Mouse (Mus musculus): ENCODE results near the gene Angel1. TPM values are rescaled to one million over a fixed set of nuclear protein-coding genes. Genes with fewer than 3 reads are reported as not detected.

The Angel1 gene
- polyA plus RNA-seq, 2 experiments = 10.8 to 14.2 TPM

DNA sequence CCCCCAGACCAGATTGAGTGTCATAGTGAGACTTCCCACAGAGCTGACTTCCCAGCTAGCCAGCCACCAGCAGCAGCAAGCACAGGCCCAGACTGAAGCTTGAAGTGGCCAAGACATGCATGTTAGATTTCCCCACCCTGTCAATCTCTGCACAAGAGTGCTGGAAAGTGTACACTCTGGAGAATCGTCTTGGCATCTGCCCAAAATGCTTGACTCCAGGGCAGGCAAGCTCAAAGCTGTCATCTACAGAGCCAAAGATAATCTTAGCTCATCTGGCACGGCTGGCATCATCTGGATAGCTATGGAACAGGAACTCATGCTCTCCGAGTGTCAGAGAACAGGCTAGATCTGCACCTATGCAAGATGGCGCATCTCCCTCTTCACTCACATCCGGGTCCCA is 4.8 kb downstream of the Angel1 start:
- Histone ChIP-seq H3K9me3 (ENCODE audit: control insufficient read depth, low read length) (no peaks in the 10 kb centered on the region), H3K4me3 (replicated peaks; ENCODE audit: low read length) (no peak overlapping the region), H3K27me3 (ENCODE audit: control insufficient read depth, insufficient read depth, low read length) (no peaks in the 10 kb centered on the region), H3K9ac (ENCODE audit: low read depth, low read length, severe bottlenecking) (no peak overlapping the region), H3K4me2 (replicated peaks; ENCODE audit: low read depth, low read length, severe bottlenecking) (no peak overlapping the region), H3K4me1 (ENCODE audit: control insufficient read depth, insufficient read depth, low read length) (peaks cover 6% of the 10 kb centered on the region; the same call in 1 of the 2 replicates), H3K36me3 (ENCODE audit: control insufficient read depth, insufficient read depth, low read length) (peaks cover 8% of the 10 kb centered on the region; the same call in 1 of the 2 replicates), H3K27ac (replicated peaks; ENCODE audit: low read depth, low read length) (no peak overlapping the region)
- ATAC-seq (ENCODE audit: low FRiP score, low read depth) (no peak), DNase-seq (ENCODE audit: low spot score) (no peak)
- no peak for TF ChIP-seq POLR2A (IDR thresholded peaks at IDR 0.05; ENCODE audit: borderline replicate concordance, extremely low read depth, insufficient read depth, insufficient read length)
- 86% methylated on average over 5 of the region's 5 CpGs for WGBS

DNA sequence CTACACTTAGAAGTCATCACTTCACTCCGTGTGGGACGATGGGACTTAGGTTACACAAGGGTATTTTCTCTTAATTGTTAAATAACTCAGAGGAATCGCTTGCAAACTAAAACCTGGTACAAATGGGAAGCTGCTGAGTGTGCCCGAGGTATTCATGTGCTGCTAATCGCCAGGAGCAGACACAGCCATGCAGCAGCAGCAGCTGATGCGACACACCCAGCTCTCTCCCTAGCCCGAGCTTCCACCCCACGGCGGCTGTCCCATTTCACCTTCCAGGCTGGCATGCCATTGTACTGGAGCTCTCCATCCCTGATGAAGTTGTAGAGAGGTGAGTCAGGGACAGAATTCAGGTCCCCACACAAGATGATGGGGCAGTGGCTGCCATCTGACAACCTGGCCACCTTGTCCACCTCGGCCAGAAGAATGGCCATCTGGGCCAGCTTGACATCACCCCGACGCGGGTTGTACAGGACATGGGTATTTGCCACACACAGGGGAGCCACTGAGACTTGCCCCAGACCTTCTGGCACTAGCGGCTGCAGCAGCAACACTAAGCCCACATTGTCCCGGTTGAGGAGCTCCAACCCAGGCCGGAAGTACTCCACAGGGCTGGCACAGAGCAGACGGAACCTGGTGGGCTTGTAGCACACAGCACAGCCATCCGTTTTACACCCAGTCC is 6.2 kb downstream of the Angel1 start:
- DNase-seq (ENCODE audit: low spot score) (no peak), ATAC-seq (ENCODE audit: low FRiP score, low read depth) (no peak)
- no peaks in the 10 kb centered on the region for H3K27me3 ChIP-seq (ENCODE audit: control insufficient read depth, insufficient read depth, low read length)
- no peak overlapping the region; the same call in 1 of the 2 replicates for H3K27ac ChIP-seq (replicated peaks; ENCODE audit: low read depth, low read length)
- no peak for TF ChIP-seq POLR2A (IDR thresholded peaks at IDR 0.05; ENCODE audit: borderline replicate concordance, extremely low read depth, insufficient read depth, insufficient read length)
- peaks cover 6% of the 10 kb centered on the region; the same call in 1 of the 2 replicates for H3K4me1 ChIP-seq (ENCODE audit: control insufficient read depth, insufficient read depth, low read length)
- peaks cover 15% of the 10 kb centered on the region for H3K36me3 ChIP-seq (ENCODE audit: control insufficient read depth, insufficient read depth, low read length)
- no peak overlapping the region for H3K4me2 ChIP-seq (replicated peaks; ENCODE audit: low read depth, low read length, severe bottlenecking)
- H3K9me3 ChIP-seq (ENCODE audit: control insufficient read depth, low read length) = no peaks in the 10 kb centered on the region
- H3K9ac ChIP-seq (ENCODE audit: low read depth, low read length, severe bottlenecking) = no peak overlapping the region; the same call in 1 of the 2 replicates
- no peak overlapping the region for H3K4me3 ChIP-seq (replicated peaks; ENCODE audit: low read length)
- WGBS = 63% methylated on average over 18 of the region's 18 CpGs

DNA sequence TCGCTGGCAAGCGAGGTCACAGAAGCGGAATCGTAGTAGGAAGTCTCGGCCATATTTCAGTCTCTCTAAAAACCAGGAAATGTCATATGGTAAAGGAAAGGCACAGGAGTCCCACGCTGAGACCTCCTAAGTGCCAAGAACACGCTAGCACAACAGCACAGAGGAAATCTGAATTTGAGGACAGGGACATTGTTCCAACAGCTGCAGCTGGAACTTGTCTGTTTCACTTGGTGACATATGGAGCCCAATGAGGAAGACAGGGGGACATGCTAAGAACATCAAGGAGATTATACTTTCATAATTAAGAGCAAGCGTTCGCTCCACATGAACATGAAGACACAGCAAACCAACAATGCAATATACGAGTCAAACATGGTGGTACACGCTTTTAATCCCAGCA is 9.3 kb downstream of the Angel1 start:
- DNase-seq (ENCODE audit: low spot score) (no peak), ATAC-seq (ENCODE audit: low FRiP score, low read depth) (no peak)
- Histone ChIP-seq H3K4me1 (ENCODE audit: control insufficient read depth, insufficient read depth, low read length) (peaks cover 6% of the 10 kb centered on the region; the same call in 1 of the 2 replicates), H3K4me2 (replicated peaks; ENCODE audit: low read depth, low read length, severe bottlenecking) (no peak overlapping the region), H3K36me3 (ENCODE audit: control insufficient read depth, insufficient read depth, low read length) (peaks cover 16% of the 10 kb centered on the region), H3K4me3 (replicated peaks; ENCODE audit: low read length) (no peak overlapping the region), H3K27ac (replicated peaks; ENCODE audit: low read depth, low read length) (no peak overlapping the region), H3K27me3 (ENCODE audit: control insufficient read depth, insufficient read depth, low read length) (no peaks in the 10 kb centered on the region), H3K9ac (ENCODE audit: low read depth, low read length, severe bottlenecking) (no peak overlapping the region), H3K9me3 (ENCODE audit: control insufficient read depth, low read length) (no peaks in the 10 kb centered on the region)
- WGBS = 91% methylated on average over 11 of the region's 11 CpGs
- TF ChIP-seq POLR2A (IDR thresholded peaks at IDR 0.05; ENCODE audit: borderline replicate concordance, extremely low read depth, insufficient read depth, insufficient read length) = no peak

DNA sequence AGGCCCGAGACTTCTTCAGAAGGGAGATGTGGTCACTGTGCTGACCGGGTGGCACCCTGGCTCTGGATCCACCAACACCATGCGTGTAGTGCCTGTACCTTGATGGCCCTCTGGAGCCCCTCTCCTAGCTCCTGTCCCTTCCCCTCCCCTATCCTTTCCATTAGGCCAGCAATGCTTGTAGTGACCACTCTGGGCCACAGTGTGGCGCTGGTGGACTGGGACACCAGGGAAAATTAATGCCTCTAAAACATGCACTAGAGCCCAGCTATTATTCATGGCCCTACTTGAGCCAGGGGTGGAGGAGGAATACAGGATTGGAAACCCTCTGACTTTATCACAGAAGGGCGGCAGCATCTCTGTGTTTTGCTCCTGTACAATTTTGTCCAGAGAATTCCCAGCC is 10.9 kb downstream of the Angel1 start:
- no peak overlapping the region for H3K9ac ChIP-seq (ENCODE audit: low read depth, low read length, severe bottlenecking)
- H3K4me3 ChIP-seq (replicated peaks; ENCODE audit: low read length) = no peak overlapping the region
- peaks cover 12% of the 10 kb centered on the region for H3K36me3 ChIP-seq (ENCODE audit: control insufficient read depth, insufficient read depth, low read length)
- ATAC-seq (ENCODE audit: low FRiP score, low read depth) = no peak
- no peaks in the 10 kb centered on the region for H3K9me3 ChIP-seq (ENCODE audit: control insufficient read depth, low read length)
- no peaks in the 10 kb centered on the region for H3K27me3 ChIP-seq (ENCODE audit: control insufficient read depth, insufficient read depth, low read length)
- WGBS = 52% methylated on average over 5 of the region's 5 CpGs
- DNase-seq (ENCODE audit: low spot score) = no peak
- H3K4me1 ChIP-seq (ENCODE audit: control insufficient read depth, insufficient read depth, low read length) = peaks cover 6% of the 10 kb centered on the region; the same call in 1 of the 2 replicates
- H3K27ac ChIP-seq (replicated peaks; ENCODE audit: low read depth, low read length) = no peak overlapping the region
- no peak overlapping the region for H3K4me2 ChIP-seq (replicated peaks; ENCODE audit: low read depth, low read length, severe bottlenecking)
- TF ChIP-seq POLR2A (IDR thresholded peaks at IDR 0.05; ENCODE audit: borderline replicate concordance, extremely low read depth, insufficient read depth, insufficient read length) = no peak

DNA sequence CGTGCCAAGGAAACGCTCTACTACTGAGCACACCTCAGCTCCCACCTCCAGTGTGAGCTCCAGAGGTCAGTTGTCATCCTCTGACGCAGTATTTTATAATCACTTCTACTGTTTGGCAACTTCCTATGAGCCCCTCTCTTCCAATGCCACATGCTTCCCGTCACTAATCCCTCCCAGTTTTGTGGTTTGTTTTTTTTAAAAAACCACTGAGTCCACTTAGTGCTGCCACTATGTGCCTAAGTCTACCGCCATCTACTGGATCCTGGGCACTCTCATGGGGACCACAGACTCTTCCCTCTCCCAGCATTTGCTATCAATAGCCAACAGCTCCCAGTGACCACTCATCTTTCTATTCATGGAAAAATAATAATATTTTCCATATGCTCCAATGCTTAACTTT is 12.2 kb downstream of the Angel1 start:
- H3K4me3 ChIP-seq (replicated peaks; ENCODE audit: low read length) = no peak overlapping the region
- H3K27me3 ChIP-seq (ENCODE audit: control insufficient read depth, insufficient read depth, low read length) = no peaks in the 10 kb centered on the region
- peaks cover 12% of the 10 kb centered on the region for H3K36me3 ChIP-seq (ENCODE audit: control insufficient read depth, insufficient read depth, low read length)
- H3K4me2 ChIP-seq (replicated peaks; ENCODE audit: low read depth, low read length, severe bottlenecking) = no peak overlapping the region
- no peaks in the 10 kb centered on the region for H3K9me3 ChIP-seq (ENCODE audit: control insufficient read depth, low read length)
- H3K9ac ChIP-seq (ENCODE audit: low read depth, low read length, severe bottlenecking) = no peak overlapping the region
- DNase-seq (ENCODE audit: low spot score) (no peak), ATAC-seq (ENCODE audit: low FRiP score, low read depth) (no peak)
- no peaks in the 10 kb centered on the region for H3K4me1 ChIP-seq (ENCODE audit: control insufficient read depth, insufficient read depth, low read length)
- no peak for TF ChIP-seq POLR2A (IDR thresholded peaks at IDR 0.05; ENCODE audit: borderline replicate concordance, extremely low read depth, insufficient read depth, insufficient read length)
- no peak overlapping the region for H3K27ac ChIP-seq (replicated peaks; ENCODE audit: low read depth, low read length)
- 74% methylated on average over 5 of the region's 5 CpGs for WGBS
